Mouse (Mus musculus) mature B cell (primary cell): Measurements from ENCODE around the gene Tcp1.
"Not testable (repeated sequence)": the region's sequence is repeated elsewhere in the genome, so short reads cannot be mapped to it uniquely, and the experiment has no call there.

Source experiments
- in situ Hi-C: fragments of 300-500 bp; cut with MboI; formaldehyde crosslinking; loops from 2 replicates; pipeline ENCODE4 v1.14.3; 2019

Gene Tcp1

DNA sequence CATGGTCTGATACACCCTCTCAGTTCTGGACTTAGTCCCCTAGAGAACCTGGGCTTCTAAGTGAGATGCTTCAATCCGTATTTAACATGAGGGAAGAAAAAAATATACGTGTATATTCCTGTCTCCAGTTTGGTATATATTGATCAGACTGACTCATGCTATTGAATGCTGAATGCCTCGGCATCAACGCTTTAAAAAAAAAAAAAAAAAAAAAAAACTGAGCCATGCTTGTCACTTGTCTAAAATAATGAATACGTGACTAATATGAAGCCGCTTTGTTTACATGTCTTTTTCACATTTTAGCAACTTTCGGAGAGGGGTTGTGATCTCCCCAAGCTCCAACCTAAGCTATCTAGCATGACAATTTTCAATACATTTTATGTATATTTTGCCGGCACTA is 5.1 kb upstream of the Tcp1 start:
- in situ Hi-C loops: no loop called here

DNA sequence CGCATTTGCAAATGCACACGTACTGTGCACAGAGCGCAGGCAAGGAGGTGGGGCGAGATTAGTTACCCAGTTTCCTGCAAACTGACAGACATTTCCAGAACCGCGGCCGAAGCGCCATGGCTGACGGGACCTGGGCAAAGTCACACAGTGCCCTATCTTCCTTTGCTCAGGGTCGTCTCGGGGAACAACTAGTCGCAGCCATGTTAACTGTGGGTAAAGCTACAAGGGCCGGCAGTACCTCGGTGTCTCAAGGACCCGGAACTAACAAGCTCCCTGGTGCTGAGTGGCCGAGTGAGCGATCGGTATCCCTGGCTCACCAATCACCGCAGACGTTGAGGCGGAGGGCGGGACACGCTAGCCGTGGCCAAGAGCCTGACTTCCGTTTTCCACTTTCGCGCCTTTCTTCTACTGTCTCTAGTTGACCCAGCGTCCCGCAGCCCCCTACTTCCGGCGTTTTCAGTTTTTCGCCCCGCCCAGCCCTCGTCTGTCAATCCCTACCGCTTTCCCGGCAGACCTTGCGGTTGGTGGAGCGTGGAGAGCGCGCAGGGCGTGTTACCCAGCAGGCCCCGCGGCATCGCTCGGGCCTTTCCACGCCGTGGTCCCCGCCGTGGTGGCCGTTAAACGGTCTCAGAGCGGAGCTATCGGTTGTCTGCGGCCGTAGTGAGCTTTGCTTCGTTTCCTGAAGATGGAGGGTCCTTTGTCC is 531 bp downstream of the Tcp1 start, which contains the start of gene Mrpl18:
Gene Mrpl18 (minus strand): TSS at position 465 of the 703 bp plus-strand sequence.
- in situ Hi-C loops: no loop called here

DNA sequence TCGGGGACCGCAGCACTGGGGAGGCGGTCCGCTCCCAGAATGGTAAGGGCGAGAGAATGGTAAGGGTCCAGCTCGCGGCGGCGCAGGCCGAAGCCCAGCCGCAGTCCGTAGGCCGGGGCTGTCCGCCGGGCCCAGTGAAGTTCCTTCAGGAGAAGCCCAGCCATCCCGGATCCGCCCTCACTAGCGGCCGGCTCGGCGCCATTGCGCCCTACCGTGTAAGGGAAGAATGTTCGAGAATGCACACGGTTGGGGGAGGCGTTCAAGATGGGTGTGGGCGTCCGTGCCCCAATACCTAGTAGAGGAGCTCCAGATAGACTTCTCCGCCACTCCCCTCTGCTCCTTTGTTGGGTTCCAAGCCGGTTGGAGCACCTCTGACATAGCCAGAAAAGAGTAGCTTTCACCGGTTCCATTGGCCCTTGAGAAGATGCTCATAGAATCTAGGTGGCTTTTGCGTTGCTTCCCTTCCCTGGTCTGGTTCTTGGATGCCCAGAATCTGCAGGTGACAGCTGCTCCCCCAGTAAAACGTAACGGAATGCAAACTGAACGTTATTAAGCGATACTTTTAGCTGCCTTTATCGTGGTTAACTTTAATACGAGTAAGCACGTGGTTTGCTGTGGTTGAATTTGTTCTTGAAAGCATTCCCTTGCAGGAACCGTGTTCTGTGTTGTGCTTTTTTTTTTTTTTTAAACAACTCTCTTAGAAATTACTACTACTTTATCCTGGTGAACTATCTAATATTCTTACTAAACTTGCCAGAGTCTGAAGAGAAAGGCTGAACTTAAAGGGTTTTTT is 1.3 kb downstream of the Tcp1 start:
- in situ Hi-C loops: no loop called here

DNA sequence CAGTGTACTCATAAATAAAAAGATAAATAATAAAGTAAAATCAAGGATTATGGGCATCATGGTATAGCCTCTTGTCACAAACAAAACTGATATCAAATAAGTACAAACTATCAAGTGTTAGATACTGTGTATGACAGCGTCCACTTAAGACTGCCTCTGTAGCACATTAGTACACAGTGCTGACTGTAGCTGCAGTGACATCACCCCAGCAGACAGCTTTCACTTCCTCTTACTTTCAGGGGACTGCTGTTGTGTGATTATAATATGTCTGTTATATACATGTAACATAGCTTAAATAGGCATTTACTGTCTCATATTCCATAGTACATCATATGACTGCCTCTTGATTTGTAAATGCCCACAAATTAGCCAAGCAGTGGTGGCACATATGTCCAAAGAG is 5.6 kb downstream of the Tcp1 start:
- in situ Hi-C loops: no loop called here

DNA sequence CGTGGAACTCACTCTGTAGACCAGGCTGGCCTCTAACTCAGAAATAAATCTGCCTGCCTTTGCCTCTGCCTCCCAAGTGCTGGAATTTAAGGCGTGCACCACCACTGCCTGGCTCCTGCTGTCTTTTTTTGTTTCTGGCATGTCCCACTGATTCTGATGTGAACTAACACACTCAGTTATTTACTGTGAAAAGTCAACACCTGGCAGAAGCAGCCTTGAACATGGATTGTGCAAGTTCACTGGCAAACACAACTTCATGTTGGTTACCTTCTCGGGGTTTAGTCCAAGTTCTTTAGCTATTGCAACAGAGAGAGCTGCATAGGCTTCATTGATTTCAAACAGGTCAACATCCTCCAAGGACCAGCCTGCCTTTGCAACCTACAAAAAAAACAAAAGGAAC is 9.5 kb downstream of the Tcp1 start:
- in situ Hi-C loops: no loop called here

DNA sequence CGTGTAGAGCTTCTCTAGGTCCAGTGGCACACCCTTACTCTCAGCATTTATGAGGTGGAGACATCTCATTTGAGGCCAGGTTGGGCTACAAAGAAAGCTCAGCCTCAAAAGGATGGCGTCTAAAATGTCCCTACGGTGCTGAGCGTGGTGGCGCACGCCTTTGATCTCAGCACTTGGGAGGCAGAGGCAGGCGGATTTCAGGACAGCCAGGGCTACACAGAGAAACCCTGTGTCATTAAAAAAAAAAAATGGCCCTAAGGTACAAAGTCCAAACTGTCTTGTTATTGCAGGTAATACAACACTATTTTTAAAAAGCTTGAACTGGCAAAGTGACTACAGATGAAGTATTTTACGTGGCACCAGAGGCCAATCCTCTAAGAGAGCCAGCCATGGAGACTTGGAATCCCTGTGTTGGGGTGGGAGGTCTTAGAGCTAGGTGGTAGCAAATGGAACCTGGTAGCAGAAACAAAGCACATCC is 10.2 kb downstream of the Tcp1 start:
- in situ Hi-C loops: no loop called here

DNA sequence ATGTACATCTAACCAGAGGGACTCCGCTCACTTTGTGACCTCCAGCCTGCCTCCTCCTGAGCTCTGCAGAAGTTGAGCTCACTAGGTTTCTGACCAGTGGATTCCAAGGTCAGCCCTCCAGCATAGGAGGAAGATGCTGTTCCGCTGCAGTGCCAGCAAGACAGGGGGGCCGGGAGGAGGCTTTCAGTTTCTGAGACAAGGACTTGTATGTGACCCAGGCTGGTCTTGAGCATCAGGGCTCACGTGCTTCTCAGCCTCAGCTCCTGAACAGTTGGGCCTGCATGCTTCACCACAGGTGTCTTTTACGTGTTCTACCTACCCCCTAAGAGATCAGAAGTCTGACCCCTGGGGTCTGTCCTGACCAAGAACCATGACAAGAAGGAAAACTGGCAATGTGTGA is 16.1 kb downstream of the Tcp1 start:
- in situ Hi-C loops: not testable (repeated sequence)

DNA sequence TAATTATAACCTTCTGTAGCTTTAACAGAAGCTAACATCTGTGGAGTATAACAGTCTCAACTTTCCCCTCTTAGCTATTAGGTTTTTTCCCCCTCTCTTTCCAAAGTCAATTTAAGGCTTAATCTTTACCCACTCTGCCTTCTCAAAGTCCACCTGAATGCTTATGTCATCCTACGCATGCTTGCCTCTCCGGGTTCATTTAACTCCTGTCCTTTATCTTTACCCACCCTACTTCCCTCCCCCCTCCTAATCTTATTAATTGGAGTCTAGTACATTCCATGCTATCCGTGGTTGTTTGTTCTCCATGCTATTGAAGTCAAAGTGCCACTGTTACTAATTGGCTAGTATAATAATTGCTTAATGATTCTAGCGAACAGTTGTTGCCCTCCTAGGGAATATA is 20.2 kb downstream of the Tcp1 start:
- in situ Hi-C loops: no loop called here

DNA sequence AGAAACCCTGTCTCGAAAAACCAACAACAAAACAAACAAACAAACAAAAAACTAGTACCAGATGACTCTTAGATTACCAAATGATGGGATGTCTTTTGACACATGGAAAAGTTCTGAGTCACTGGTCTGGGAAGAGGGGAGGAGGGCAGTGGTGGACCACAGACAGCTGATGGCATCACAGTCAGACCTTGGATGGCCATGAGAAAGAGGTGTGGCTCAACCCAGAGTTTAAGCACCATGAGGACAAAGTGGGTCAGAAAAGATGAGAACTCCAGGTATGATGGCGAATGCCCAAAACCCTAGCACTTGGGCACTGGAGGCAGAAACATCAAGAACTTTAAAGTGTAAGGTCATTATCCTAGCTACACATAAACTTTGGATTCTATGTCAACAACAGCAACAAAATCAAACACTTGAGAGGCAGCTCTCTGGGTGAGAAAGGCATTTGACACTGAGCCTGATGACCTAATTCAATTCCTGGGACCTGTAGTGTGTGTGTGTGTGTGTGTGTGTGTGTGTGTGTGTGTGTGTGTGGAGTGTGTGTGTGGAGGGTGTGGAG is 22.0 kb downstream of the Tcp1 start:
- in situ Hi-C loops: no loop called here

DNA sequence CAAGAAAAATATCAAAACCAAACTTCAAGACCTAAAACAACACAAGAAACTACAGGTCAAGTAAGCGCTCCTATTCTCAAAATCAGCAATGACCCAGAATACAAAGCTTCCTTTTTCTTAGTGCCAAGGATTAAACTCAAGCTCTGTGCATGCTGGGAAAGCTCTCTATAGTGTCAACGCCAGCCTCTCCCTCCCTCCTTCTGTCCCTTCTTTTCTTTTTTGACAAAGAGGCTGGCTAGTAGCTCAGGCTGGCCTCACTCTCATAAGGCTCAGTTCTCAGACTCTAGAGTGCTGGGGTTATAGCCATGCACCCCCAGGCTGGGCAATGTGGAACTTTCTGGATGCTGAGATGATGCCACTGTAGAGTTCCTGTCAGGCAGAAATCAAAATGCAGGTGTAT is 22.6 kb downstream of the Tcp1 start:
- in situ Hi-C loops: no loop called here

DNA sequence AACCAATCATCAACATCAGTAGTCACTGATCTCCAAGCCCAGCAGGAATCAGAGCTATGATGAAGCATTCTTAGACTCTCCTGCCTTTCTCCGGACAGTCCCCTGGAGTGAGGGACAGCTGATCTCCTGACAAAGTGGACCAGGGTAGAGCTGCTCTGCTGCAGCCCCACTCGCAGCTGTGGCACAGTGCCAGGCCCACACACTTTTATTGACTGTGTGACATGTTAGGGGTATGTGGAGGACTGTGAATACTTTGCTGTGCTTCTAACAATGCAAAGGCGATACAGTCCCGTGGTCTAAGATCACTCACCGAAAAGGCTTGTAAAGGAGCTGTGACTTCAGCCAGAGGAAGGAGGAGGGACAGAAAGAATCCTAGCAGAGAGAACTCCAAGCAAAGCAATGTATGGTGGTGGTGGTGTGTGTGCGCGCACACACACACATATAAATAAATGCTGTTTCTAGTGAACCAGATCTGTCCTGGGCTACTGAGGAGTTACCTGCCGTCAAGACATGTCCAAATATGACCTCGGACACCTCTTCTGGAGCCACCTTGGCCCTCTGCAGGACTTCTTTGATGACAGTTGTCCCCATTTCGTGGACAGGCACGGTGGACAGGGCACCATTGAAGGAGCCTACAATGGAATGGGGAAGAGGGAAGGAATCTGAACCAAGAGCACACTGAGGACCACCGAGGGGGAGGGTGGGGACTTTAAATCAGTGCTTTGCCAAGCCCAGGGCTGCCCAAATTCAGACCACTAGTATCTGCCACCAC is 24.1 kb downstream of the Tcp1 start:
- in situ Hi-C loops: not testable (repeated sequence)

DNA sequence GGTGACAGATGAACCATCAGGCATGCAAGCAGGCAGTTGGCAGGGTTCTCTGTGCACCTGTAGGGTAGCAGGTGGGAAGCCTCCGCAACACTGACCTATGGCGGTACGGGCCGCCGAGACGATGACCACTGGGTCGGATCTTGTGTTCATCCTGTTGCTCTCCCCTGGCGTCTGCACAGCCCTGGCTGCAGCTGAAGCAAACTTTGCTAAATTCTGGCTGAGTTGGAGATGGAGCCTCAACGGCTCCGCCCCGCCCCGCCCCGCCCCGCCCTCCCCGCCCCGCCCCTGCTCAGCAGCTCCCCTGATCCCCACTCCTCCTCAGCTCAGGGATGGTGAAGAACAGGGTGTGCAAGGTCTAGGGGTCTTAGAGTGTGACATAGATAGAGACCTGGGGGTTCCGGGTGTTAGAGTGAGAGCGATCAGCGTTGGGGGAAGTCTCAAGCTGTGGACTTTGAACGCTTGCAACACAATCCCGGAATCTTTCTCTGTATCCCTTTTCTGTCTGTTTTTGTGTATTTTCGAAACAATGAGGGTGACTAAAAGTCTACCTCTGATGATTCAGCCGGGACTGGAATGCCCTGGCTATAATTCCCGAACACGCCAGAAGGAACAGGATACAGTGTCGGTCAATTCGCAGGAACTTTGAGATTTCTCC is 24.8 kb downstream of the Tcp1 start, which contains the start of gene Acat3:
Gene Acat3 (minus strand): TSS at position 450 of the 655 bp plus-strand sequence.
- in situ Hi-C loops: no loop called here

DNA sequence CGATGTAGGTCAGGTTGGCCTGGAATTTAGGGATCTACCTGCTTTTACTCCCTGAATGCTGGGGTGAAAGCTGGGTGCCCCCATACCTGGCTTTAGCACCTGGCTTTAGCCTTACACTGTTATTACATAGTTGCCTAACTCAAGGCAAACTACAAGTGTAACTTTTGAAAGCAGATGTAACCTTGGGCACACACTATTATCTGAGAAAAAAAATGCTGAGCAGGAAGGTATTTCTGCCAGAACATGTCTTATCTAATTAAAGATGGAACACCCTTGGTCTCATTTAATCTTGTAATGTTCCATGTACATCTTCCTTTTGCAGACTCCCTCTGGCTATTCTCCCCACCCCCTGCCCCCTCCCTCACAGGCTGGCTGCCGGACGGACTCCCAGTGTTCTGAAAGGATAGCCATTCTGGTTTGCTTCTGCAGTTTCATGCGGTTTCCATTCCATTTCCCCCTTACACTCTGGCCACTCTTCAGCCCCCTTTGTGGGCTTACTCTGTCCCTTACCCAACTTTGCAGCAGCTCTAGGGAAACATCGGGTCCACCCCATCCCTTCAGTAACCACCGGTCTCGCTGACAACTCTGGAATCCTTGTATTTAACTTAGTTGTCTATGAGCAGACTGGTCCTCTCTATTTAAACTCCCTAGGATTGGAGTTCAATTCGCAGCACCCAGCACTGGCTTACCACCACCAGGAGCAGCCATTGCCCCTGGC is 26.2 kb downstream of the Tcp1 start:
- in situ Hi-C loops: no loop called here

DNA sequence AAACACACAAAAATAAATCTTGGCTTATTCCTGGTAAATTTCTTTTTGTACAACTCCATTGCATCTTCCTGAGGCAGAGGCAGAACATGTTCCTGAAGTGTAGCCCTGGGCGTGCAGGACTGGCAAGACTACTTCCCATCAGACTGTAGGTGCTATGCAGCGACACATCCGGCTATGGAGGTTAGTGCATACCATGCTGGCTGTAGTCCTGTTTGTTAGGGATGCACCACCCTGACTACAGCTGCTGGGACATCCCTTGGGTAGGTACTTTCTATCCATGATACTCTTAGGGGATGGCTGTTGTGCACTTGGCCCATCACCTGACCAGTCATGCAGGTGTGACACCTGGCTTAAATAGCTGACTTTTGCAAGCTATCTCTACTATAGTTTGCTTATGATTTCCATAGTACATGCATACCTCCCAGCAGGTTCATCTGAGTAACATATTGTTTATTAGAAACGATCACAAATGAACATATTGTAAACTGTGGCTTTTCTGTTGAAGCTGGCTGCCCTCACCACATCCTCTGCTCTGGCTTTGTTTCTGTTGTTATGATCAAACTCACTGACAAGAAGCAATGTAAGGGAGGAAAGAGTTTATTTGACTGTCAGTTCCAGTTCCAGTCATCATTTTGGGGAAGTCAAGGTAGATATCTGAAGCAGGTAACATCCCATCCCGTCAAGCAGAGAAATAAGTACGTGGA is 27.1 kb downstream of the Tcp1 start:
- in situ Hi-C loops: no loop called here

DNA sequence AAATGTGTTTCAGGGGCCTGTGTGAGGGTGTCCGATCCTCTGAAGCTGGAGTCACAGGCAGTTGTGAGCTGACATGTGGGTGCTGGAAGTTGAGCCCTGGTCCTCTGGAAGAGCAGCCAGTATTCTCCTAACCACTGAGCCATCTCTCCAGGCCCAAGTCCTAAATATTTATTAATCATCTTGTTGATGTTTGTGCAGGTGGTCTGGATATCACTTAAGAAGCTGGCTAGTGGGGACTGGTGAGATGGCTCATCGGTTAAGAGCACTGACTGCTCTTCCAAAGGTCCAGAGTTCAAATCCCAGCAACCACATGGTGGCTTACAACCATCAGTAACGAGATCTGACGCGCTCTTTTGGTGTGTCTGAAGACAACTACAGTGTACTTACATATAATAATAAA is 34.2 kb downstream of the Tcp1 start:
- in situ Hi-C loops: no loop called here

DNA sequence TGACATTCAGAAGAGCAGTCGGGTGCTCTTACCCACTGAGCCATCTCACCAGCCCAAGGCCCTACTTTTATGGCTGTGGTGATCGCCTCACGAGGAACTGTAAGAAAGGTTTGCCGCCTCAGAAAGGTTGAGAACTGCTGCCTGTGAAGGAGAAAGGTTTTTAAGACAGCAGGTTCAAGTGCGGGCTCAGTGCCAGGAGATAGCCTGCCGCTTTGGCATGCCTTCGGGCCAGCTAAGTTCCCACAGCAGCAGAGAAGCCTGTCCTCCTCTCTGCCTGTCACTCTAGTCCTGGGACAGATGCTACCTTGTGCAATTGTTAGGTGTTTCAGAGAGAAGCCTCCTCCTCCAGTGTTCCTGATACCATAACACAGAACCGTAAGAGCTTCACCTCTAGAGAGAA is 41.2 kb downstream of the Tcp1 start:
- in situ Hi-C loops: no loop called here

DNA sequence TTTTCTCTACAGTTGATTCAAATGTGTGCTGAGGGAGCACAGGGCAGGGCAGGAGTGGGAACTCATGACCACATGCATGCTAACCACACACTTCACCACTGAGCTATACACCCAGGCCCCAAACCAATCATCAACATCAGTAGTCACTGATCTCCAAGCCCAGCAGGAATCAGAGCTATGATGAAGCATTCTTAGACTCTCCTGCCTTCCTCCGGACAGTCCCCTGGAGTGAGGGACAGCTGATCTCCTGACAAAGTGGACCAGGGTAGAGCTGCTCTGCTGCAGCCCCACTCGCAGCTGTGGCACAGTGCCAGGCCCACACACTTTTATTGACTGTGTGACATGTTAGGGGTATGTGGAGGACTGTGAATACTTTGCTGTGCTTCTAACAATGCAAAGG is 43.9 kb downstream of the Tcp1 start:
- in situ Hi-C loops: not testable (repeated sequence)

DNA sequence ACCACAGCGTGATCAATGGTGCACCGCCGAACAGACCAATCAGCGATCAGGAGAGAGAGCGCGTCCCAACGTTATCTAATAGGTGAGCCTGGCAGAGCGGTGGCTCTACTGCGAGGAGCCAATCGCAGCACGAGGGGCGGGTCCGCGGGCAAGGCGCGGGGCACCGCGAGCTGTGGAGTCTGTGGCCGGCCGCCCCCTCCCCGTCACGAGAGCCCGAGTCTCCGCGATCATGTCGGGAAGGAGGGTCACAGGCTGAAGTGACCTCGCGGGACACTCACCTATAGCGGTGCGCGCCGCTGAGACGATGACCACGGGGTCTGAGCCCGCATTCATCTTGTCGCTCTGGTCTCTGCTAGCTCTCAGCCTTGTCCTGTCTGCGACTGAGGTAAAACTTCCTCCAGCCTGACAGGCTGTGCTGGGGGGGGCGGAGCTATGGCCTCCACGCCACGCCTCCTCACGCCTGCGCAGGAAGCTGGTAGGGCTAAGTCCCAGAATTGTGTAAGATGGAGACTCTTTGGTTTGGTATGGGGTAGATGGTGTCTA is 44.9 kb downstream of the Tcp1 start, which contains the start of gene Acat2:
Gene Acat2 (minus strand): TSS at position 417 of the 543 bp plus-strand sequence.
- in situ Hi-C loops: no loop called here

DNA sequence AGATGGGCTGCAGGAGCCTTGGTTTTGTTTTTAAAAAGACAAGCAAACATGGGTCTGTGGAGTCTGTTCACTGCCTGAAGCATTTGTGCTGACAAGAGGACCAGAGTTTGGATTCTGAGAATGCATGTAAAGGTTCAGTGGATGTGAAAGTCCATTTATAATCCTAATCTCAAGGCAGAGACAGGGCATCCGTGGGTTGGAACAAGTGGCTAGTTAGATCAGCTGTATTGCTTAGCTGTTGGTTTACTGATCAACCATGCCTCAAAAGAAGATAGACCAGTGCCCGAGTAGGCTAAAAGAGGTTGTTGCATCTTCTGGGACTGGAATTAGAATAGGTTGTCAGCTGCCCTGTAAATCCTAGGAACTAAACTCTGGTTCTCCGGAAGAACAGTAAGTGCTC is 48.0 kb downstream of the Tcp1 start:
- in situ Hi-C loops: no loop called here

DNA sequence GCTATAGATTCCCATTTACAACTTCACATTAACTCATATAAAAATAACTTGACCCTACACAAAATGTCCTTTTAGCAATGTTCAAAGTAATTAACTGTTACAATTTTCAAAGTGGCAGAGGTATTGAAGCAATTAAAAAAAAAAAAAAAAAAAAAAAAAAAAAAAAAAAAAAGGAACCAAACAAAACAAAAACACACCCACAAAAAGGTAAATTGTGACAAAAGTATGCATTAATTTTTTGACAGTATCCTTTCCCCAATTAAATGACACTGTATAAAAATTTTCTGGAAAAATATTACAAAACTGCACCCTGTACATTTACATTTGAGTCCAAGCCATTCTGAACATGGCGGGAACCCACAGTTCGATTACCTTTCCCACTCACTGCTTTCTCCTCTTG is 51.7 kb downstream of the Tcp1 start:
- in situ Hi-C loops: no loop called here
